Mouse (Mus musculus) heart, adult 18-20 months (tissue): ENCODE data around the gene B3galt6. TPM values are rescaled to one million over a fixed set of nuclear protein-coding genes. Genes with fewer than 3 reads are reported as not detected.

ENCODE experiments used
- DNase-seq, 2 experiments: peaks; one replicate each; pipeline ENCODE4 v3.0.0; 2021 to 2022; ENCODE audit warnings: mixed read lengths in 1 of 2
- total RNA-seq, 2 experiments: library from RNA; stranded (reverse); gene quantifications; 2 replicates each; pipeline ENCODE4 v1.2.3; 2021

Gene B3galt6
- total RNA-seq, 2 experiments from 2014 or later, result 2.7 to 3.1 TPM

DNA sequence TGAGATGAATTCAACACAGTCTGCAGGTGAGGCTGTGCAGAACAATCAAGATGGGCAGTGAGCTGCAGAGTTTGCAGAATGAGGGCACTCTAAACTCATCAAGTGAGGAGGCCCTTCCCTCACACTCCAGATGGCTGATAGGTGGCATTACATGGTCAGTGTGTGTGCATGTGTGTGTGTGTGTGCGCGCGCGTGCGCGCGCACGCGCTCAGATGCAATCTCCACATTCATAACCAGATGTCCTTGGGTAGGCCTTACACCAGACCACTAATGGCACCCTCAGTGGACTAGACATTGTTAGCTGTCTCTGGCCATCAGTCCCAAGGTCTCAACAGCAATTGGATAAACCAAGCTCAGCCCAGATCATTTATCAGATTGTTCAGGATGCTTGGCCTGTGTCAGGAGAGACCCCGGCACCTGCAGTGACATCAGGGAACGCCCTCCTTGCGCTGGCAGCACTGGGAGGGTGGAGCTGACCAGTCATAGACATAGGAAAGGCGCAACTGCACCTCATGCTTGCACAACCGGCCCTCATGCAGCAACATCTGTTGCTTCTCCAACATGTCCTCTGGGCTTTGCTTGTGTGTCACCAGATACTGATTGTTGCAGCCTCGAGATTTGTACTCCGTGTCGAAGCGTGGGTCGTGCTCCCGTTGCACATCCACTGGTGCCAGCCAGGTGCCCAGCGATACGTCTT, 1.1 kb downstream of the B3galt6 start:
- DNase-seq, result peak in 1 of 2 experiments; percentile 9

DNA sequence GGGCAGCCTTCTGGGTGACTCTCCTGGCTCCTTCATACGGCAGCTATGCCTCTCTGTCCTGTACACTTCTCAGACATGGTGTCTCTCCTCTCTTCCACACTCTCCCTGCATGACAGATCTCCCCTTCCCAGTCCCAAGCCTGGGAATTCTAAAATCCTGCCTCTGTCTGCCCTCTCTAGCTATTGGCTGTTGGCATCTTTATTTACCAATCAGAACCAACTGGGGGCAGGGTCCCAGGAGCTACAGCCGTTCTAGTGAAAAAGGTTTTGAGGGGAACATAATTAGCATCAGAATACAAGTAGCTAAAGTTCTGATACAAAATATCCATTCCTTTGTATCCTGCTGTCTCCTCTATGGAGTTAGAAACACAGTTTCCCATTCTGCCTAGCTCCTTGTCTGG, 8.7 kb downstream of the B3galt6 start:
- DNase-seq, result no peak

DNA sequence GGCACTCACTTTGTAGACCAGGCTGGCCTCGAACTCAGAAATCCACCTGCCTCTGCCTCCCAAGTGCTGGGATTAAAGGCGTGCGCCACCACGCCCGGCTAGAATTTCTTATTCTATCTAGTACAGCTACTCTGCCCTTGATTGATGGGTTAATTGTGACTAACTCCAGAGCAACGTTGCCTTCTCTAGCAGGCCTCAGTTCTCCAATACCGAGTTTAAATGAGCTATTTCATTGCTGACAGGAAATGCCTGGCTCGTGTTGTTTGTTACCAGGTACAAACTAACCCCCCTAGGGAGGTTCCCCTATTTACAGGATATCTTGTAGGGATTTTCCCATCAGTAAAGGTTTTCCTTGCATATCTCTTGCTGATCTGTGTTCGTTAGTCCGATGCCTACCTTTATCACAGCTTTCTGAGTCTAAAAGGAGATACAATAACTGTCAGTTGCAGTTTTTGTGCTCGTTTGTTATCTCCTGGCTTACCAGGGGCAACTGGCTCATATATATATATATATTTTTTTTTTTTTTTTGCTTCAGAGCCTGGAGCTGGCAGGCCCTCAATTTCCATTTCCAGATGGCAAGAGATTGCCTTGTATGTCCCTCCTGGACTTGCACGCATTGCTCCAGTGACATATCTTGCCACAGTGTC, 10.9 kb downstream of the B3galt6 start:
- no peak for DNase-seq

DNA sequence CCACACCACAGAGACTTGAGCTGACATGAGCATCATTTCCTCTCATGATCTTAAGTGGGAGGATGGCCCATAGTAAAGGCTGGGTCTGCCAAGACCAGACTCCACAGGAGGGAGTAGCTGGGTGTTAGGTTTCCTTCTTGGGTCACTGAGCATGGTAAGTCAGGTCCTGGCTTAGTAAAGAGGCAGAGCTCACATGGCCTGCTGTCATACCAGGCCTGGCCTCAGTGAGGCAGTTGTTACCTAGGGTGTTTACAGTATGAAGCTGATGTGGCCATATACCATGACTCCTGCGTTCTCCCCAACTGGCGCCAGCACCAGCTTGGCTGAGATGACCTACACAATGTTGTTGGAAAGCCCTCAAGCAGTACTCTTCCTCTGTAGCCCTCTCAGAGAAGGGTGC, 19.2 kb downstream of the B3galt6 start:
- no peak for DNase-seq

DNA sequence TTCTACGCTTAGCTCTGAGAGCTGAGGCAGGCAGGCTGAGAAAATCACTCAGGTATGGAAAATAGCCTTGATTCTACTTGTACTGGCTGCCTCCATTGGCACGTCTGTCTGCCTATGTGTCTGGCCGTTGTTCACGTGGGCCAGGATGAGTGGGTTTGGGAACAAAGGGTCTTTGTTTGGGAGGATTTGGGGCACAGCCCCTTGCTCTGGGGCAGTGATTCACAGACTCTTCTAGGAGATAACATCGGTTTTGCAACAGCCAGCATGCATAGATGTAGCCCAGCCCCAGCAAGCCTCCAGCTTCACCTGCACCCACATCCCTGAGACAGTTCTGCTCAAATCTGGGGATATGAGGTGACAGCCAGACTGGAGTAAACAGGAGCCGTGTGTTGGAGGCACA, 19.8 kb downstream of the B3galt6 start:
- no peak for DNase-seq

DNA sequence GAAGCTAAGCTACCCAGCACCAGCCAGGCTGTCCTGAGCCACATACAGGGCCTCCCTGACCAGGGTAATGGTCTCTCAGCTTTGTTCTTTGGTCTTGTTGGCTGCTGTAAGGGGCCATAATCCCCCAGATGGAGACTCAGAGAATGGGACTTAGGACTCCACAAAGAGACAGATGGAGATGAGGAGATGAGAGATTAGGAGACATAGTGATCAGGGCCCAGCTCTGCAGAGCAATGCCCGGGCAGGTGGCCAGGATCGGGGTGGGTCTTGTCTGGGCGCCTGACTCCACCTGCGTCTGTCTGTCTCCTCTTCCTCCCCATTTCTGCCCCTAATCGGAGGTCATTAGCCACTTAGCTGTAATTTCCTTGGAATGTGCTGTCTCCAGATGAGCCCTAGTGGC, 22.2 kb downstream of the B3galt6 start:
- no peak for DNase-seq

DNA sequence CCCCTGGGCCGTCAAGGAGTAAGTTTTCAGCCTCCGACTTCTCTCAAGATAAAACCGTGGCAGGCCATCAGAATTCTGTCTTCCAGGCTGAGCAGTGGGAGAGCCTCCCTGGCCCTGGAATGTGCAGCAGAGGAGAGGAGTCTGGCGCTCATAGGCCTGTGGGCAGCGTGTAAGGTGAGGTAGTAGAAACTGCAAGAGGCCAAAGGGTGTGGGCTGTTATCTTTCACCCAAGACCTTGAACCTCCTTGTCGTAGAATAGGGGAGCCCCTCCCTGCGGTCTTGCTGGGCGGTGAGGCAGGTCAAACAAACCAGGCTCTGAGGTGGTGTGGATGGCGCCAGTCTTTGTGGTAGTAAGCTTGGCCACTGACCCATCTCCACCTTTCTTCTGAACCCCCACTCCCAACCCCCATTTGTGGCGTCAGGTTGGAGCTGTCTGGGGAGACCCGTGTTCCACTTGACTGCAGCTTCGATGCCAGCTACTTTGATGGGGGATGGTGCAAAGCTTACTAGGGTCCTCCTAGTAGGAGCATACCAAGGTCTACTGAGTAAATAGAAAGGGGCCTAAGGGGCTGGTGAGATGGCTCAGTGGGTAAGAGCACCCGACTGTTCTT, 23.3 kb downstream of the B3galt6 start:
- no peak for DNase-seq

DNA sequence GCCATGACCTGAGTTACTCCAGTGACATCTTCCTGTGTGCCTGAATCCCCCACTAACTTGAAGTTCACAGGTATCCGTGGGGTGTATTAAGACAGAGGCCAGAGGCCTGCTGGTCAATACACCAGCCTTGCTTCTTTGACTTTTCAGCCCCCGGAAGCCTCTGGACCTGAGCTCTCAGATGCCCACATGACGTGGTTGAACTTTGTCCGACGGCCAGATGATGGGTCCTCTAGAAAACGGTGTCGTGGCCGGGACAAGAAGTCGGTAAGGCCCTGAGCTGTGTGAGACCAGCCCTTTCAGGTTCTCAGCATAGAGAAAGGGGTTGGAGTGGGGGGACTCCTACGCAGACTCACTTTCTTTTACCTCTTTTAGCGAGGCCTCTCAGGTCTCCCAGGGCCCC, 28.1 kb downstream of the B3galt6 start:
- no peak for DNase-seq

DNA sequence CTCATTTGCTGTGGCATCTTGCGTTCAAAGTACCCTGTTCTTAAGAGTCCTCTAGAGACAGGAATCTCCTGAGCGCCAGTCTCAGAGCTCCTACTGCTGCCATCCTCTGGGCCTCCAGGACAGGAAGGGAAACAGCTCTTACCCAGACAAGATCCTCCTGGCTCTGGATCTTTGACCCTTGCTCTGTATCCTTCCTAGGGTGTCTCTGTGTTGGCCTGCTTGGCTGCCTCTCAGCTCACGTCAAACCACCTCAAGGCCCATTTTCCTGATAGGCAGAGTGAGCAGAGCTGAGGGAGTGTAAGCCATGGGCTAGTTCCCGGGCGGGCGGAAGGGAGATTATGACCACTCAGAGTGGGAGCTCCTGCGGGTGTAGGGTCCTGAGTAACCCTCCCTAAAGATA, 29.3 kb downstream of the B3galt6 start:
- no peak for DNase-seq

DNA sequence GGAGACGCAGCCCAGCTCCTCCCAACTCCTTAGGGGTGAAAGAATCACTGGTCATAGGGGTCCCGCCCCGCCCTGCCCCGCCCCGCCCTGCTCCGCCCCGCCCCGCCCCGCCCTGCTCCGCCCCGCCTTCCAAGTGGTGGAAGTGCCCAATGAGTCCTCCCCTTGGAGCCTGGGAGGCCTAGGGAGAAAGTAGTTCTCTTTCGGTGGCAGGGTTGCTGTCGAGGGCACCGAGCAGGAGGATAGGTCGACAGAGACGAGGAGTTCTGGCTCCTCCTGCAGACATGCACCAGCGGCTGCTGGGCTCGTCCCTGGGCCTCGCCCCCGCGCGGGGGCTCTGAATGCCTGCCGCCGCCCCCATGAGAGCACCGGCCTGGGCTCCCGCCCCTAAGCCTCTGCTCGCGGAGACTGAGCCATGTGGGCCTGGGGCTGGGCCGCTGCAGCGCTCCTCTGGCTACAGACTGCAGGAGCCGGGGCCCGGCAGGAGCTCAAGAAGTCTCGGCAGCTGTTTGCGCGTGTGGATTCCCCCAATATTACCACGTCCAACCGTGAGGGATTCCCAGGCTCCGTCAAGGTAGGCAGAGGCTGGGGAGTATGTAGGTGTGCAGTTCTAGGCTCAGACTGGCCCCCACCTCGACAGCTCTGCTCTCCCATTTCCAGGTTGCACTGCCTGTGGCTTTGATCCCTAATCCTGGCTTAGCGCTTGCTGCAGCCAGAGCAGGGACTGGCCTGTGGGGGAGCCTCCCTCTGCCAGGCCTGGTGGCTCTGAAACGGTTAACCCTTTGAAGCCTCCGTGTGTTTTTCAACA, 30.1 kb downstream of the B3galt6 start, which contains the start of gene C1qtnf12:
TSS of gene C1qtnf12 (plus strand) at position 152 of the 805 bp plus-strand sequence.
- DNase-seq, result peak; percentile 39 to 48

DNA sequence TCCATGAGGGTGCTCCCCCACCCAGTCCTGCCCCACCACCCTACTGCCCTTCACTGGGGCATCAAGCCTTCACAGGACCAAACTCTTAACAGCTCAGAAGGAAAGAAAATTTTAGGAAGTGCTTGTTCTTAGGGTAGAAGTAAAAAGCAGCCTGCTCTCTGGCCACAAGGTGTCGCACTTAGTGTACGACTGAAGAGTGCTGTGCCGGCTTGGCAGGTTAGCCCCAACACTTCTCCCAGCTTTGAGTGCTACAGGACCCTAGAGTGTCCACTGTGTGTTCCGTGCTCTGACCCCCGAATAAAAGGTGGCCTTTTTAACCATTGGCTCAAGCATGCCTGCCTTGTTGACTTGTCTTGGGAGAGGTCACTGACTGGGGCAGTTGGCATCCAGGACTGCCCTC, 33.2 kb downstream of the B3galt6 start:
- peak; percentile 72 to 84 for DNase-seq

DNA sequence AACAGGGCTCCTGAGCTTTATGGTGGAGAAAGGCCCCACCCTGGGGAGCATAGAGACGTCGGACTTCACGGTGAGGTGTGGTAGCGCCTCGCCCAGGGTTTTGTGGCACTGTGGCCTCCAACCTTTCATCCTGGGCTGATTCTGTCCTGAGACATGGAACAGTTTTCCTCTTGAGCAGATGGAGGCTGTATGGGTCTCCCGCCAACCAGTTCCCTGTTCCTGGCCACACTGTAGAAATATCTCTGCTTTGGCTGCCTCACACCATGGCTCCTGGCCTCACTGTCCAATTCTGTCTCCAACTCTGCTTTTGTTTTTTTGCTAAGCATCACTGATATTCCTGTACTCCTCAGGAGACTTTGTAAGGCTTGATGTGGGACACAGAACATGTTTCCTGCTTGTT, 37.0 kb downstream of the B3galt6 start:
- no peak for DNase-seq

DNA sequence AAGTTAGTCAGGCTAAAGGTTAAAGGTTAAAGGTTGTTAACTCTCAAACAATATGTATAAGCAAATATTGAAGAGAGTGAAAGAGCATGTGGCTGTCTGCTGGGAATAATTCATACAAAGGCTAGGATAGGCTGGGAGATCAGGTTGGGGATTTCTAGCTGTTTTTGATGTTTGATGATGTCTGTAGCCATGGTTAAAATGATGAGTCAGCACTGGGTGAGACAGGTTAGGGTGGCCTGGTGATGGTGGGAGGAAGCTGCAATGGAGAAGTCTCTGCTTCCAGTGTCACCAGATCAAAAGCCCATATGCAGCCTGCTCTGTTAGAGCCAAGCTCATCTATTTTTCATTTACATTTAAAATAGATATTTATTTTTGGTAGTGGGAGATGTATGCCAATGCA, 45.4 kb downstream of the B3galt6 start:
- peak in 1 of 2 experiments; percentile 0 for DNase-seq

DNA sequence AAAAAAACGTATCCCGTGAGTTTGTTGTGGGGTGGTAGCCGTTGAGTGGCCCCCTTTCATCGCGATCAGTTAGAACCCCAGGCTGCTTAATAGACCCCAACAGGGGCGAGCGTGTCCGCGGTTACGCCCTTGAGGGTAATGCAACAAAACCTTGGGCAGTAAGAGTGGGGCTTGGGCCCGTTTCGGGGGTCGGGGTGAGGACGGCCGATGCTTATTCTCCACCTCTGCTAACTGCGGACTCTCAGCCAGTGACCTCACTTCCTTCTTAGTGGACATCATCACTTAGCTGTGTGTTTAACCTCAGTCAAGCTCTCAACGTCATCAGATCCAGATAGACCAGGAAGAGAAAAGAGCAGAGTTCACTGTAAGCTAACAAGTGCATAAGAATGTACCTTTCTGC, 48.2 kb downstream of the B3galt6 start:
- DNase-seq, result no peak

DNA sequence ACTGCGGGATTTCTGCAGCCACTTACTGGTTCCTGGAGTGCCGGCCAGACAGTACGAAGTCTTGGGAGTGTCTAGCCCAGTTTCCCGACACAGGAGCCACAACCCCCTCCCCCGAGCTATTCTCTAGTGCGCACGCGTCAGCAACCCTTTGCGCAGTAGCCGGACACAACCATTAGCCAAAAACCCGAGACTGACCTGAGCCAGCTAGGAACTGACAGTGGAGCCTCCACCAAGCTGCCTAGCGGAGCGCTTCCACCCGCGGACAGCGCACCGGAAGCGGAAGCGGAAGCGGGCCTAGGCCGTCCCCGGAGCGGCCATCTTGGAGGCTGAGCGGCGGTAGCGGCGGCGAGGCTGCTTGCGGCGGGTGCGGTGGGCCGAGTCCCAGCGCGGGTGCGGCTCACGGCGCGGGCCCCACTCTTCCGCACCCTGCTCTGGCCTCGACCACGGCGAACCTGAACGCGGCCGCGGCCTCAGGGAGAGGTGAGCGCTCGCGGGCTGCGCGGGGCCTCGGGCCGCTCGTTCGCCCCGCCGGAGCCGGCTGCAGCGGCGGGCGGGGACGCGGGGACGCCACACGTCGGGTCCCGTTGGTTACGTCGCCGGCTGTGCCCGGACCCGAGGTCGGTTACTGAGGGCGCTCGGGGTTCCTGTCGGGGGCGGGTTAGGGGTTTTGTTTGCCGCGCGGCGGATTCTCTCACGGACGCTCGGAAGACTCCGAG, 48.8 kb downstream of the B3galt6 start, which contains the start of gene Ube2j2:
TSS of gene Ube2j2 (plus strand) at position 298 of the 716 bp plus-strand sequence.
- peak; percentile 98 to 99 for DNase-seq

DNA sequence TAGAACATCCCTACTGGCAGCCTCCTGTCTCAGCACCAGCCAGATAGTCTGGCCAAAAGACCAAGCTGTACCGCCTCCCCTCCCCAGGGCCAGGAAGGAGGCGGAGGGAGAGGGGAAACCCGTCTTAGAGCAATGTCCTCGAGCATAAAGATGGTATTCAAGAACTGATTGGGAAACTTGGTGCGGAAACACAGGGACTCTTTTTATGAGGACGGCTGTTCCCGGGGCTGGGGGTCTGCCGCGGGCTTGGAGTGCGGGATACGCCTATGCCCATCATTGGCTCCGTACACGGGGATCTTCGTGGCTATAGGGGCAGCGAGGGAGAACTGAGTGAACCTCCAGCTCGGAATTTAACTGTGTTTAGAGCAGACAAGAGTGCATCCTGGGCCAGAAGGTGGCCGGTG, 49.4 kb downstream of the B3galt6 start:
- DNase-seq, result peak in 1 of 2 experiments; percentile 59

Other genes with a start within 250 kb of the B3galt6 start
- 10 to 100 TPM; 44.6 to 44.8 TPM for gene Atad3a, start 231.6 kb downstream of the B3galt6 start, total RNA-seq
- 10 to 100 TPM in 1 of 2 experiments, 1 to 10 TPM in 1; 7.1 to 14.6 TPM for gene Vwa1, start 218.0 kb downstream of the B3galt6 start, total RNA-seq
- gene Tmem88b, start 206.8 kb downstream of the B3galt6 start, total RNA-seq, result under 1 TPM; 0.42 to 0.85 TPM
- not detected for gene Ankrd65, start 202.2 kb downstream of the B3galt6 start, total RNA-seq
- 10 to 100 TPM; 76.7 to 79.8 TPM for gene Mrpl20, start 189.8 kb downstream of the B3galt6 start, total RNA-seq
- 10 to 100 TPM; 17.9 to 25.7 TPM for gene Ccnl2, start 180.2 kb downstream of the B3galt6 start, total RNA-seq
- gene Aurkaip1, start 161.4 kb downstream of the B3galt6 start, total RNA-seq, result 100 to 1,000 TPM; 106 to 108 TPM
- gene Mxra8, start 153.0 kb downstream of the B3galt6 start, total RNA-seq, result 10 to 100 TPM; 22.0 to 26.6 TPM
- 10 to 100 TPM; 45.0 to 51.5 TPM for gene Dvl1, start 145.2 kb downstream of the B3galt6 start, total RNA-seq
- gene Tas1r3, start 129.3 kb downstream of the B3galt6 start, total RNA-seq, result under 1 TPM; 0.22 to 0.23 TPM
- 1 to 10 TPM; 6.2 to 8.0 TPM for gene Cptp, start 123.2 kb downstream of the B3galt6 start, total RNA-seq
- gene Ints11, start 123.1 kb downstream of the B3galt6 start, total RNA-seq, result 10 to 100 TPM; 14.7 to 14.9 TPM
- 10 to 100 TPM; 10.4 to 12.8 TPM for gene Pusl1, start 100.9 kb downstream of the B3galt6 start, total RNA-seq
- 1 to 10 TPM; 8.6 to 8.8 TPM for gene Acap3, start 100.8 kb downstream of the B3galt6 start, total RNA-seq
- gene Ube2j2, start 48.8 kb downstream of the B3galt6 start, total RNA-seq, result 10 to 100 TPM; 53.0 to 55.9 TPM
- gene C1qtnf12, start 30.3 kb downstream of the B3galt6 start, total RNA-seq, result 10 to 100 TPM; 17.0 to 22.4 TPM
- 10 to 100 TPM; 82.1 to 89.0 TPM for gene Sdf4, start 223 bp upstream of the B3galt6 start, total RNA-seq
- 1 to 10 TPM in 1 of 2 experiments, under 1 TPM in 1; 0.25 to 1.0 TPM for gene Tnfrsf4, start 21.2 kb upstream of the B3galt6 start, total RNA-seq
- gene Tnfrsf18, start 33.5 kb upstream of the B3galt6 start, total RNA-seq, result under 1 TPM; 0.45 to 0.49 TPM
- gene Ttll10, start 66.8 kb upstream of the B3galt6 start, total RNA-seq, result under 1 TPM in 1 of 2 experiments, not detected in 1; 0.33 TPM
- gene 9430015G10Rik, start 117.3 kb upstream of the B3galt6 start, total RNA-seq, result 1 to 10 TPM; 2.0 to 3.0 TPM
- gene Rnf223, start 137.9 kb upstream of the B3galt6 start, total RNA-seq, result under 1 TPM; 0.07 to 0.15 TPM
- 10 to 100 TPM; 22.6 to 24.7 TPM for gene Agrn, start 204.8 kb upstream of the B3galt6 start, total RNA-seq
- gene Isg15, start 208.2 kb upstream of the B3galt6 start, total RNA-seq, result 1 to 10 TPM; 2.3 to 3.1 TPM
- 10 to 100 TPM in 1 of 2 experiments, 1 to 10 TPM in 1; 9.5 to 11.6 TPM for gene AW011738, start 210.7 kb upstream of the B3galt6 start, total RNA-seq
- gene Perm1, start 223.2 kb upstream of the B3galt6 start, total RNA-seq, result 100 to 1,000 TPM; 265 to 319 TPM
- gene Plekhn1, start 242.2 kb upstream of the B3galt6 start, total RNA-seq, result 10 to 100 TPM; 10.1 to 11.0 TPM
- gene Noc2l, start 243.4 kb upstream of the B3galt6 start, total RNA-seq, result 10 to 100 TPM; 22.9 to 27.0 TPM